Mouse (Mus musculus) gastrocnemius, postnatal 25 days (tissue): ENCODE data around the gene Ormdl2. TPM values are rescaled to one million over a fixed set of nuclear protein-coding genes. Genes with fewer than 3 reads are reported as not detected.
A peak's percentile ranks its signal among the peaks of the same experiment; 100 is the strongest.

ENCODE experiments used
- DNase-seq: peaks from one replicate; pipeline ENCODE4 v3.0.0; 2022
- total RNA-seq, 2 experiments: library from RNA; stranded (reverse); gene quantifications; 1 replicate in 1 of 2; 2 replicates in 1 of 2; pipeline ENCODE4 v1.2.3; 2021

Ormdl2 gene
- total RNA-seq, 2 experiments from 2014 or later, result 3.1 to 3.7 TPM

DNA sequence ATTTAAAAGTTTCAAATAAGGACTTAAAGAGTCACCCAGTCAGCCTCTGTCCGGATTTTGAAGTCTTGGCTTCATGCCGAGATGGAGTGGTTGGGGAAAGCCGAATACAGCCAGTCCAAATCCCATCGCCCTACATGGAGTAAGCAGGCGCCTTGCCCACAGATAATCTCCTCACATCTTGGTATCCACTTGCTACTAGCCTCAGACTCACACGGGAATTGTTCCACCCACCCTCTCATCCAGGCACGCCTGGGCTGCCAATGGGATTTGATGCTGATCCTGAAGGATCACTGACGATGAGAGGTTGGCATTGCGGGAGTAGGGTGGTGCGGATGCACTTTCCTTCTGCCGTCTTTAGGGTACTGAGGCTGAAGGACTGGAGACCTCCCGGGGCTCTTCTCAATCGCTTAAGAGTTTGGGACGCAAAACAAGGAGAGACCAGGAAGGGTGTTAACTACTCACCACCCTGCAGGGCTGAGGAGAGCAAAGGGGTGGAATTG, 17.6 kb downstream of the Ormdl2 start, which contains the start of gene Dnajc14:
Gene Dnajc14, plus strand, starts transcription at position 292 of the 500 bp plus-strand sequence.
- peak; percentile 48 for DNase-seq

DNA sequence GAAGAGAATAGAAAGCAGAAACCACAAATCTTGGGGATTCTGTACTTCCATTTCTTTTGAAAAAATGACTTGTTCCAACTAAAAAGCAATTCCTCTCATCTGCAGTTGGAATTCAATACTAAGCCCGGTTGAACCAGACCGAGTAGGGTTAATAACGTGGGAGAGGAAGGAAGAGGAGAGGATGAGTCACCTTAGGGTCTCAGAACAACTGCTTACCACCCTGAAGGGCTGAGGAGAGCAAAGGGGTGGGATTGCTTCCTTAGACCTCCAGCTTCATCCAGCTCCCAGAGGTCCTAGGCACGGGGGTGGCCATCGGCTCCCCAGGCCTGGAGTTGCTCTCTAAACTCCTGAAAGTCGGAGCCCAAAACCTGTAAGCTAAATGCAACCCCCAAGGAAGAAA, 18.1 kb downstream of the Ormdl2 start:
- no peak for DNase-seq

DNA sequence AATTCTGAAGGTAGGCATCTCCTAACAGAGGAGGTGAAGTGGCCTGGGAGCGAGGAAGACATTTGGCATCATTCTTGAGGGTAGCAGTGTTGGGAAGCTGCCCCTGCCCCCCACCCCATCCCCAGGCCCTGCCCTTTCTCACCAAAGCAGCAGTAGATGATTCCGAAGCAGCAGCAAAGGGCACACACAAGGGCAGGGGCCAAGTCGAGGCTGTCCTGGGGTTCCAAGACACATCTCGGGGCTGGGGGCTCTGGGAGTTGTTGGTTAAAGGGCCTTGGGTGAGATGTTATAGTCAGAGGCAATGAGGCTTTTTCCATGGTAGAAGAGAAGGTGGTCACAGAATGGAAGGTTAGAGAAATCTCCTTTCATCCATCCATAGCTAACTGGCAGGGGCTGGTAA, 18.5 kb downstream of the Ormdl2 start:
- DNase-seq, result no peak

- DNase-seq, result no peak
Observed at GRCm38 (mm10) chr10:128801981-128802495, 19.4 kb downstream of the Ormdl2 start.

DNA sequence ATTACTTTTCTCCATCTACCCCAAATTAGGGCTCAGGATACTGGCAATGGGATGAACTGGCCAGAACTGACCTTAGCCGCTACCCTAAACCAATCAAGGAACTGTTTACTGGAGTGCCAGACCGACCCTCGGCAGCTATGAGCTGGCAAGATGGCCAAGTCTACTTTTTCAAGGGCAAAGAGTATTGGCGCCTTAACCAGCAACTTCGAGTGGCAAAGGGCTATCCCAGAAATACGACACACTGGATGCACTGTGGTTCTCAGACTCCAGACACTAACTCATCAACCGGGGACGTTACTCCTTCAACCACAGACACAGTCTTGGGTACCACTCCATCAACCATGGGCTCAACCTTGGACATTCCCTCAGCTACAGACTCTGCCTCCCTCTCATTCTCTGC, 22.8 kb downstream of the Ormdl2 start:
- no peak for DNase-seq

GRCm38 (mm10) chr10:128795581-128795980, 25.9 kb downstream of the Ormdl2 start:
- no peak for DNase-seq

DNA sequence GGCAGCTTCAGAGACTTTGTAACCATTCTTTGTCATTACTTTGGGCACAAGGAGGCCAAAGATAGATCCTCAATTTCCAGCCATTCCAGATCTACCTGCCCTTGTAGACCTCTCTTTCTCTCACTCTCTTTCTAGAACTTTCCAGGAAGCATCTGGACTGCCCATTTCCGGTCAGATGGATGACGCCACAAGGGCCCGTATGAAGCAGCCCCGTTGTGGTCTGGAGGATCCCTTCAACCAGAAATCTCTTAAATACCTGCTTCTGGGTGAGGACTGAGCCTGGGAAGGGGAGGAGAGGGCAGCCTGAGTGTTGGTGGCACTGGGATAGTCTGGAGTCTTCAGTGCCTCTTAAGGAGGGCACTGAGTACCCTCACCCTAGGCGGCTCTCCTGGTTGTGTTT, 27.1 kb downstream of the Ormdl2 start:
- DNase-seq, result no peak

GRCm38 (mm10) chr10:128793258-128793657, 28.2 kb downstream of the Ormdl2 start:
- no peak for DNase-seq

DNA sequence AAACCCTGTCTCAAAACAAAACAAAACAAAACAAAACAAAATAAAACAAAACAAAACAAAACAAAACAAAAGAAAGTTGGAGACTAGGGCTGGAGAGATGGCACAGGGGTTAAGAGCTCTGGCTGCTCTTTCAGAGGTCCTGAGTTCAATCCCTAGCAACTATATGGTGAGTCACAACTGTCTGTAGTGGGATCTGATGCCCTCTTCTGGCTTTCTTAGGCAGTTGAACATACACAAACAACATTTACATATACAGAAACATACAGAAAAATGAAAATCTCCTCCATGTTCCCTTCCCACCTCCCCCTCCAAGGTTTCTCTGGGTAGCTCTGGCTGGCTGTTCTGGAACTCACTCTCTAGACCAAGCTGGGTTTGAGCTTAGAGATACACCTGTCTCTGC, 29.4 kb downstream of the Ormdl2 start:
- no peak for DNase-seq

- peak; percentile 40 for DNase-seq
Observed at GRCm38 (mm10) chr10:128790398-128791124, 30.9 kb downstream of the Ormdl2 start, which contains the start of gene Mmp19. Gene Mmp19, plus strand, starts transcription at chr10:128790910.

- no peak for DNase-seq
Observed at GRCm38 (mm10) chr10:128780200-128780599, 41.2 kb downstream of the Ormdl2 start.

GRCm38 (mm10) chr10:128779011-128779795, 42.2 kb downstream of the Ormdl2 start:
- peak; percentile 89 for DNase-seq

- no peak for DNase-seq
Observed at GRCm38 (mm10) chr10:128778441-128778840, 43.0 kb downstream of the Ormdl2 start.

- no peak for DNase-seq
Observed at GRCm38 (mm10) chr10:128773685-128774084, 47.8 kb downstream of the Ormdl2 start.

- no peak for DNase-seq
Observed at GRCm38 (mm10) chr10:128772895-128773294, 48.5 kb downstream of the Ormdl2 start.

Other genes with a start within 250 kb of the Ormdl2 start
- gene Erbb3, start 232.0 kb downstream of the Ormdl2 start, total RNA-seq, result 1 to 10 TPM; 3.3 to 4.3 TPM
- gene Rps26, start 194.9 kb downstream of the Ormdl2 start, total RNA-seq, result 100 to 1,000 TPM; 286 to 348 TPM
- gene Ikzf4, start 175.7 kb downstream of the Ormdl2 start, total RNA-seq, result 1 to 10 TPM in 1 of 2 experiments, under 1 TPM in 1; 0.35 to 1.6 TPM
- gene Suox, start 147.6 kb downstream of the Ormdl2 start, total RNA-seq, result 10 to 100 TPM; 17.7 to 20.7 TPM
- gene Rab5b, start 125.4 kb downstream of the Ormdl2 start, total RNA-seq, result 10 to 100 TPM; 78.9 to 80.0 TPM
- under 1 TPM; 0.41 to 0.70 TPM for gene Pmel, start 117.5 kb downstream of the Ormdl2 start, total RNA-seq
- gene Cdk2, start 116.6 kb downstream of the Ormdl2 start, total RNA-seq, result 1 to 10 TPM; 3.8 to 5.3 TPM
- 1 to 10 TPM; 8.0 to 8.3 TPM for gene Dgka, start 76.8 kb downstream of the Ormdl2 start, total RNA-seq
- gene Pym1, start 73.8 kb downstream of the Ormdl2 start, total RNA-seq, result 1 to 10 TPM; 9.8 to 10.0 TPM
- 1 to 10 TPM; 1.7 to 3.6 TPM for gene Mmp19, start 30.7 kb downstream of the Ormdl2 start, total RNA-seq
- gene Dnajc14, start 17.6 kb downstream of the Ormdl2 start, total RNA-seq, result 10 to 100 TPM; 20.7 to 21.5 TPM
- 1 to 10 TPM; 3.4 to 4.2 TPM for gene Tmem198b, start 17.3 kb downstream of the Ormdl2 start, total RNA-seq
- gene Sarnp, start 4.3 kb downstream of the Ormdl2 start, total RNA-seq, result 10 to 100 TPM; 26.5 to 28.4 TPM
- gene Gdf11, start 70.1 kb upstream of the Ormdl2 start, total RNA-seq, result 1 to 10 TPM; 3.9 to 4.1 TPM
- gene Cd63, start 79.3 kb upstream of the Ormdl2 start, total RNA-seq, result 100 to 1,000 TPM; 103 to 142 TPM
- 1 to 10 TPM; 4.3 to 4.7 TPM for gene Rdh5, start 101.2 kb upstream of the Ormdl2 start, total RNA-seq
- 100 to 1,000 TPM; 152 to 165 TPM for gene Bloc1s1, start 102.4 kb upstream of the Ormdl2 start, total RNA-seq
- gene Itga7, start 112.2 kb upstream of the Ormdl2 start, total RNA-seq, result 10 to 100 TPM; 63.5 to 67.3 TPM
- under 1 TPM in 1 of 2 experiments, not detected in 1; 0.23 TPM for gene Mettl7b, start 139.3 kb upstream of the Ormdl2 start, total RNA-seq
- gene Olfr9, start 167.8 kb upstream of the Ormdl2 start, total RNA-seq, result not detected
- gene Olfr763, start 189.1 kb upstream of the Ormdl2 start, total RNA-seq, result not detected
- not detected for gene Olfr764-ps1, start 218.3 kb upstream of the Ormdl2 start, total RNA-seq
- gene Olfr765, start 228.4 kb upstream of the Ormdl2 start, total RNA-seq, result not detected
- not detected for gene Olfr766-ps1, start 247.3 kb upstream of the Ormdl2 start, total RNA-seq